Mouse (Mus musculus) midbrain, postnatal 0 days (tissue): Measurements from ENCODE around the gene Slc27a3. TPM values are rescaled to one million over a fixed set of nuclear protein-coding genes. Genes with fewer than 3 reads are reported as not detected.

Source experiments
- ATAC-seq: fragments of 200-750 bp; cut with Nextera tagmentation; 2 replicates; pipeline ENCODE4 v1.8.0; 2017; ENCODE audit warnings: moderate number of reproducible peaks, mild to moderate bottlenecking, moderate TSS enrichment, moderate library complexity; ENCODE audit not compliant: low FRiP score
- DNase-seq: peaks from one replicate; pipeline ENCODE4 v3.0.0-alpha.2; 2015; ENCODE audit warnings: low spot score
- H3K27ac ChIP-seq: fragments of 300-500 bp; sonication (generic); 2 replicates; pipeline ENCODE4 v1.5.1; 2014; ENCODE audit warnings: low read depth, mild to moderate bottlenecking, low read length, mixed read lengths
- H3K27me3 ChIP-seq: fragments of 300-500 bp; sonication (generic); 2 replicates; pipeline ENCODE4 v1.6.1; 2014; ENCODE audit warnings: low read length, control low read depth, mixed read lengths; ENCODE audit not compliant: insufficient read depth
- H3K36me3 ChIP-seq: fragments of 300-500 bp; sonication (generic); 2 replicates; pipeline ENCODE4 v1.6.1; 2014; ENCODE audit warnings: low read length, control low read depth, mixed read lengths; ENCODE audit not compliant: insufficient read depth
- H3K4me1 ChIP-seq: fragments of 300-500 bp; sonication (generic); 2 replicates; pipeline ENCODE4 v1.6.1; 2014; ENCODE audit warnings: mild to moderate bottlenecking, control low read depth, antibody characterized with exemption, low read length, mixed read lengths; ENCODE audit not compliant: insufficient read depth
- H3K4me2 ChIP-seq: fragments of 300-500 bp; sonication (generic); 2 replicates; pipeline ENCODE4 v1.6.1; 2014; ENCODE audit warnings: low read depth, mild to moderate bottlenecking, low read length, mixed read lengths; ENCODE audit not compliant: poor library complexity, severe bottlenecking
- H3K4me3 ChIP-seq: fragments of 300-500 bp; sonication (generic); 2 replicates; pipeline ENCODE4 v1.5.1; 2014; ENCODE audit warnings: low read depth, mild to moderate bottlenecking, low read length, moderate library complexity
- H3K9ac ChIP-seq: fragments of 300-500 bp; sonication (generic); replicated peaks from 2 replicates; pipeline ENCODE4 v1.6.1; 2014; ENCODE audit warnings: mild to moderate bottlenecking, low read length, moderate library complexity, mixed read lengths; ENCODE audit not compliant: poor library complexity, severe bottlenecking
- H3K9me3 ChIP-seq: fragments of 300-500 bp; sonication (generic); 2 replicates; pipeline ENCODE4 v1.6.1; 2016; ENCODE audit warnings: low read length, control low read depth
- CTCF ChIP-seq: IDR thresholded peaks from 2 replicates; pipeline ENCODE4 v1.5.1; 2016; ENCODE audit warnings: antibody characterized with exemption, mild to moderate bottlenecking
- WGBS: fragments of 180-500 bp; shearing (Covaris S2); extraction: QIAGEN DNeasy Blood & Tissue Kit; methylation state at CpG from one replicate; pipeline ENCODE4 v1.1.7; 2014; 5-methylcytosine and 5-hydroxymethylcytosine counted together
- polyA plus RNA-seq: library from polyadenylated mRNA; unstranded; fragments of >200 nt; fragmentation: Nextera tagmentation; extraction: Ambion mirVana; gene quantifications from 2 replicates; pipeline ENCODE4 v1.2.1, GENCODE M21; 2015
- total RNA-seq: library from RNA; depleted of rRNA; stranded (reverse); fragments of >200 nt; gene quantifications from 2 replicates; pipeline ENCODE4 v1.2.3, GENCODE M21; 2014

Slc27a3 gene
- total and polyA plus RNA-seq, 2 experiments from 2014 or later, result 30.8 to 64.8 TPM

GRCm38 (mm10) chr3:90404121-90404520, 14.4 kb upstream of the Slc27a3 start:
- H3K27ac ChIP-seq, result no peak overlapping the region
- H3K4me2 ChIP-seq, result no peak overlapping the region
- WGBS, result 93% methylated on average over 3 of the region's 3 CpGs
- TF ChIP-seq CTCF, result no peak
- H3K4me1 ChIP-seq, result no peaks in the 10 kb centered on the region
- ATAC-seq (no peak), DNase-seq (no peak)
- H3K4me3 ChIP-seq, result no peak overlapping the region
- no peaks in the 10 kb centered on the region for H3K9me3 ChIP-seq
- no peaks in the 10 kb centered on the region for H3K27me3 ChIP-seq
- no peak overlapping the region for H3K9ac ChIP-seq
- H3K36me3 ChIP-seq, result peaks cover 97% of the 10 kb centered on the region

GRCm38 (mm10) chr3:90400993-90401392, 11.3 kb upstream of the Slc27a3 start:
- H3K27me3 ChIP-seq, result no peaks in the 10 kb centered on the region
- WGBS, result 87% methylated on average over 4 of the region's 4 CpGs
- peaks cover 85% of the 10 kb centered on the region for H3K36me3 ChIP-seq
- TF ChIP-seq CTCF, result no peak
- no peak overlapping the region for H3K4me3 ChIP-seq
- H3K4me2 ChIP-seq, result no peak overlapping the region
- H3K9ac ChIP-seq, result no peak overlapping the region
- DNase-seq, result no peak
- no peak for ATAC-seq
- no peaks in the 10 kb centered on the region for H3K4me1 ChIP-seq
- no peak overlapping the region for H3K27ac ChIP-seq
- no peaks in the 10 kb centered on the region for H3K9me3 ChIP-seq

GRCm38 (mm10) chr3:90395629-90396028, 5.9 kb upstream of the Slc27a3 start:
- no peak for TF ChIP-seq CTCF
- H3K36me3 ChIP-seq, result peaks cover 78% of the 10 kb centered on the region
- 0 out of 2 replicates have a peak, but pooled peaks cover 1% of the 10 kb centered on the region for H3K4me1 ChIP-seq
- no peak for DNase-seq
- no peak overlapping the region for H3K4me2 ChIP-seq
- no peak overlapping the region for H3K27ac ChIP-seq
- no peak overlapping the region for H3K9ac ChIP-seq
- no peak for ATAC-seq
- H3K9me3 ChIP-seq, result no peaks in the 10 kb centered on the region
- no peak overlapping the region for H3K4me3 ChIP-seq
- WGBS, result 94% methylated on average over 3 of the region's 3 CpGs
- no peaks in the 10 kb centered on the region for H3K27me3 ChIP-seq

GRCm38 (mm10) chr3:90392661-90393060, 2.9 kb upstream of the Slc27a3 start:
- no peak for ATAC-seq
- no peak overlapping the region for H3K9ac ChIP-seq
- peaks cover 55% of the 10 kb centered on the region for H3K36me3 ChIP-seq
- no peak overlapping the region for H3K4me2 ChIP-seq
- no peak overlapping the region for H3K27ac ChIP-seq
- 95% methylated on average over 3 of the region's 3 CpGs for WGBS
- H3K9me3 ChIP-seq, result no peaks in the 10 kb centered on the region
- DNase-seq, result no peak
- no peak for TF ChIP-seq CTCF
- H3K4me1 ChIP-seq, result peaks cover 19% of the 10 kb centered on the region
- no peaks in the 10 kb centered on the region for H3K27me3 ChIP-seq
- no peak overlapping the region for H3K4me3 ChIP-seq

GRCm38 (mm10) chr3:90391941-90392340, 2.2 kb upstream of the Slc27a3 start:
- Histone ChIP-seq H3K27me3 (no peaks in the 10 kb centered on the region), H3K27ac (no peak overlapping the region), H3K9ac (no peak overlapping the region), H3K4me3 (no peak overlapping the region), H3K36me3 (peaks cover 55% of the 10 kb centered on the region), H3K4me2 (no peak overlapping the region), H3K4me1 (peaks cover 21% of the 10 kb centered on the region), H3K9me3 (no peaks in the 10 kb centered on the region)
- DNase-seq (no peak), ATAC-seq (no peak)
- no peak for TF ChIP-seq CTCF
- 90% methylated on average over 8 of the region's 8 CpGs for WGBS

GRCm38 (mm10) chr3:90391004-90391403, 1.3 kb upstream of the Slc27a3 start:
- 72% methylated on average over 4 of the region's 4 CpGs for WGBS

More at GRCm38 (mm10) chr3:90391004-90391403, 1.3 kb upstream of the Slc27a3 start:
- H3K27ac ChIP-seq, result peak overlapping the region; percentile 98
- peaks cover 49% of the 10 kb centered on the region for H3K36me3 ChIP-seq
- H3K4me3 ChIP-seq, result no peak overlapping the region
- H3K27me3 ChIP-seq, result no peaks in the 10 kb centered on the region
- DNase-seq (no peak), ATAC-seq (no peak)
- TF ChIP-seq CTCF, result no peak
- no peak overlapping the region for H3K4me2 ChIP-seq
- peak overlapping the region; percentile 75; the same call in 1 of the 2 replicates for H3K9ac ChIP-seq
- H3K4me1 ChIP-seq, result peaks cover 21% of the 10 kb centered on the region
- no peaks in the 10 kb centered on the region for H3K9me3 ChIP-seq
